Mouse (Mus musculus): ENCODE measurements around the gene Lamc1. TPM values are rescaled to one million over a fixed set of nuclear protein-coding genes. Genes with fewer than 3 reads are reported as not detected.

Gene Lamc1
- polyA plus RNA-seq, 1 experiment from 2014 or later: 32.4 TPM

DNA sequence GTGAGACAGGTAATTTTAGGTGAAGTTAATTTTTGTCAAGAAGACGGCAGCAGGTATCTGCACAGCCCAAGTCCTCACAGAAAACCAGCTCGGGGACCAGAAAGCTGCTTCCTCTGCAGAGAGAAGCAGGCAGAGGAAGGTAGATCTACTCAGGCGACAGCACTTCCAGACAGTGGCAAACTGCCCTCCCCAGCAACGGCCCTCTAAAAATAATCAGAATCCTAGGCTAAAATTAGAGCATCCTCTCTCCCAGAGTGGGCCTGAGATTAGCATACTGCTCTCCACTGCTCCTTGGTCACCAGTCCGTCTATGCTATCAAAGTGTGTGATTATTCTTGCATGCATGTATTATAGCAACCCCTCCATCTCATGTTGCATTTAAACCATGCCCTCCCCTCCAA lies 52.2 kb downstream of the Lamc1 start:
- no peak overlapping the region for H3K27ac ChIP-seq
- no peak overlapping the region for H3K4me2 ChIP-seq
- no peak overlapping the region for H3K9ac ChIP-seq (replicated peaks)
- 79% methylated on average over 5 of the region's 5 CpGs for WGBS
- no peak overlapping the region for H3K4me3 ChIP-seq (replicated peaks)
- H3K9me3 ChIP-seq: no peaks in the 10 kb centered on the region
- no peak for ATAC-seq (ENCODE audit: insufficient number of reproducible peaks, insufficient read depth, low FRiP score, low TSS enrichment, low read depth)
- H3K27me3 ChIP-seq: no peaks in the 10 kb centered on the region
- H3K36me3 ChIP-seq: no peaks in the 10 kb centered on the region
- H3K4me1 ChIP-seq (replicated peaks): peaks cover 19% of the 10 kb centered on the region

DNA sequence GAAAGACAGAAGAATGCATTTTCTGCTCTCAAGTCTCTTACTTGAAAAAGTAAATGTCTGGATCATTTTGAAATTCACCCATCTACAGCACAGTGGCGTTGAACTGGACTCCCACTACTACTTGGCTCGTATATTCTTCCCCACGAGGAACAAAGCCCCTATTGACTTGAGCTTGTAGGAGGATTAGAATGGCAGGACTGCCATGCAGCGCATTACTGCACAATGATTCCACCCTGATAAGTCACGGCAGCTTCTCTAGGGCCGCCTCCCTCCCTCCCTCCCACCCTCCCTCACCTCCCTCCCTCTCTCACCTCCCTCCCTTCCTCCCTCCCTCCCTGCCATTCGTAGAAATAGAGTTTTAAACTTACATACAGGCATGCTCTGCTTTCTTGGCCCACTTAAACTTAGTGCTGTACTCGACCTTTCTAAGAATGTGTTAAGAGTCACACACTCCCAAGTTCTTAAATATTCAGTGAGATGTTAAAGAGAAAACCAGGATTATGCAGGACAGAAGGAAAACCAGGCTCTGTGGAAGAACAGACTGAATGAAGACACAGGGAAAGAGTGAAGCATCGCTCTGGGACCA lies 54.5 kb downstream of the Lamc1 start:
- WGBS: 61% methylated on average over 9 of the region's 9 CpGs
- Histone ChIP-seq H3K27ac (peak overlapping the region; percentile 2; the same call in 1 of the 2 replicates), H3K4me3 (replicated peaks) (no peak overlapping the region), H3K4me1 (replicated peaks) (peaks cover 27% of the 10 kb centered on the region), H3K9me3 (no peaks in the 10 kb centered on the region), H3K9ac (replicated peaks) (no peak overlapping the region), H3K4me2 (no peak overlapping the region), H3K27me3 (no peaks in the 10 kb centered on the region), H3K36me3 (no peaks in the 10 kb centered on the region)
- no peak for ATAC-seq (ENCODE audit: insufficient number of reproducible peaks, insufficient read depth, low FRiP score, low TSS enrichment, low read depth)

DNA sequence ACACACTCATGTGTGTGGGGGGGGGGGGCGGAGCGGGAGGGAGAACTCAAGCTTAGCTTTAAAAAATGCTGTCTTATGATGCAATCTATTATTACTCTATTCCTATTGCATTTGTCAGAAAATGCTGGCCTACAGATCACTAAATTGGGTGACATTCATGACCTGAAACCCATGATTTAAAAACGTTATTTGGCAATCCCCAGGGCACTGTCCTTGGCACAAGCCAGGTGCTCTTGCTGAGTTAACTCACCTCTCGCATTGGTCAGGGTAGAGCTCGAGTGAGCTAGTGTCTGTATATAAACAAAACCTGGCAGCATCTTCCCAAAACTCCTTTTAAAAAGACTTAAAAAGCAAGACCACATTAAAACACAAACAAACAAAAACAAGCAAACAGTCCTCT lies 57.1 kb downstream of the Lamc1 start:
- no peak for ATAC-seq (ENCODE audit: insufficient number of reproducible peaks, insufficient read depth, low FRiP score, low TSS enrichment, low read depth)
- Histone ChIP-seq H3K27me3 (no peaks in the 10 kb centered on the region), H3K36me3 (no peaks in the 10 kb centered on the region), H3K27ac (no peak overlapping the region), H3K4me1 (replicated peaks) (peaks cover 18% of the 10 kb centered on the region), H3K9me3 (no peaks in the 10 kb centered on the region), H3K4me2 (no peak overlapping the region), H3K4me3 (replicated peaks) (no peak overlapping the region), H3K9ac (replicated peaks) (no peak overlapping the region)
- WGBS: 75% methylated on average over 5 of the region's 5 CpGs

DNA sequence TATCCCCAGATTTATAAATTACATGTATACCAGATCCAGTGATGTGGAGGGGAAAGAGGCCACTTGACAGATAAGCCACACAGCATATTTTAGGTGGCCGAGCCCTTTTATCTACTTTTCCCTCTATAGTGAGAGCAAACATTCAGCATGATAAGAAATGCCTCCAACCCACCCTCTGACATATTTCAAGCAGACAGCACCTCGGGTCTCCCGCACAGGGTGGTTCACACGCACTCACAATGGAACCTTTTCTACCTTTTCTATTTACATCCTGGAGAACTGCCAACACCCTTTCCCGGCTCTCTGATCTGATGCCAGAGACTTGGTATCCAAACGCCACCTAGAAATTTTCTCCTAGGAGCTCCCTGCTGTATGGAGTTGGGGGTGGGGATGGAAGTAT lies 58.0 kb downstream of the Lamc1 start:
- Histone ChIP-seq H3K9ac (replicated peaks) (no peak overlapping the region), H3K27ac (no peak overlapping the region), H3K9me3 (no peaks in the 10 kb centered on the region), H3K27me3 (no peaks in the 10 kb centered on the region), H3K4me1 (replicated peaks) (peaks cover 18% of the 10 kb centered on the region), H3K36me3 (no peaks in the 10 kb centered on the region), H3K4me2 (no peak overlapping the region), H3K4me3 (replicated peaks) (no peak overlapping the region)
- 74% methylated on average over 6 of the region's 6 CpGs for WGBS
- no peak for ATAC-seq (ENCODE audit: insufficient number of reproducible peaks, insufficient read depth, low FRiP score, low TSS enrichment, low read depth)

DNA sequence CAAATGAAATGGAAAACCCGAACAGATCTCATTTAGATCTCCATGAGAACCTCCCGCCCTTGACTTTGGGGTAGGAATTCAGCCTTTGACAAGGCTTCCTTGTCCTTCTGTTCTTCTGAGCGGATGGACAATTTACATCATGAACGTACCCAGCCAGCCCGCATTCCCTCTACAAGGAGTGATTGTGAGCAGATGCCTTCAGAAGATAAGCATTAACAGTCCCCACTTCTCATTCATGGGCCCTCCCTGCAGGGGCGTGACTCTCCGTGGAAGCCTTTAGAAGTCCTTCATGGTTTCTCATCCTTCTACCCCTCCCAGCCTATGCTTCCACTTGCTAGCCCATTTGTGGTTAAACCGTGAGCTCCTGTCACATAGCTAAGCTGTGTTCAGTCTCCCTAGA lies 58.9 kb downstream of the Lamc1 start:
- Histone ChIP-seq H3K9me3 (no peaks in the 10 kb centered on the region), H3K4me3 (replicated peaks) (no peak overlapping the region), H3K4me2 (no peak overlapping the region), H3K27me3 (no peaks in the 10 kb centered on the region), H3K36me3 (no peaks in the 10 kb centered on the region), H3K4me1 (replicated peaks) (peaks cover 21% of the 10 kb centered on the region), H3K9ac (replicated peaks) (no peak overlapping the region), H3K27ac (no peak overlapping the region)
- WGBS: 61% methylated on average over 8 of the region's 8 CpGs
- ATAC-seq (ENCODE audit: insufficient number of reproducible peaks, insufficient read depth, low FRiP score, low TSS enrichment, low read depth): no peak

DNA sequence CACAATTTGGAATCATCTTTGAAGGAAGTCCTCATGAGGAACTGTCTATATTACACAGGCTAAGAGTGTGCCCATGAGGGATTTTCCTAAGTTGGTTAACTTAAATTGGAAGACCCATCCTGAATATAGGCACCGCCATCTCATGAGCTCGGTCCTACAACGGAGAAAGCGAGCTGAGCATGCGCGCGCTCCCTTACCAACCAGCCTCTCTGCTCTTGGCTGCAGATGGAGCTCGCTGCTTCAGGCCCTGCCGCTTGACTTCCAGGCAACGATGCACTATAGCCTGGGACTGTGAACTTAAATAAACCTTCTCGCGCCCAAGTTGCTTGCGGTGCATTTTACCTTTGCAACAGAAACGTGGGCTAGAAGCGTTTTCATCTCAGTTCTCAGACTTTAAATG lies 61.8 kb downstream of the Lamc1 start:
- H3K4me2 ChIP-seq: no peak overlapping the region
- no peak overlapping the region for H3K27ac ChIP-seq
- H3K9ac ChIP-seq (replicated peaks): no peak overlapping the region
- H3K27me3 ChIP-seq: no peaks in the 10 kb centered on the region
- no peaks in the 10 kb centered on the region for H3K9me3 ChIP-seq
- WGBS: 93% methylated on average over 15 of the region's 15 CpGs
- ATAC-seq (ENCODE audit: insufficient number of reproducible peaks, insufficient read depth, low FRiP score, low TSS enrichment, low read depth): no peak
- H3K4me3 ChIP-seq (replicated peaks): no peak overlapping the region
- H3K4me1 ChIP-seq (replicated peaks): peaks cover 15% of the 10 kb centered on the region
- no peaks in the 10 kb centered on the region for H3K36me3 ChIP-seq

DNA sequence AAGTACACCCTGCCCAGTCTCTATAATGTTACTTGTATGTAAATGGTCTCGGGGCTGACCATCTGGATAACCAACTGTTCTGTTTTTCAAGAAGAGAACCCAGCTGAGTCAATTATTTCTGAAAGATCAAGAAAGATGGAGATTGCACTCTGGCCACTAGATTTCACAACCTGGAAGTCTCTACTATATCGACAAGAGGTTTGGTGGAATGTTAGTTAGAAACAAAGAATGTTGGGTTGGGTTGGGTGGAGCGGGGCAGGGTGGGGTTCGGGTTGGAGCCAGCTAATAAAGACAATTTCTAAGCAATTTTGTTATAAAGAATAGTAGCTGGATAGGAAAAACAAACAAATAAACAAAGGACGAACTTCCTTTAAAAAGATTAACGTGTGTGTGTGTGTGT lies 62.9 kb downstream of the Lamc1 start:
- 89% methylated on average over 6 of the region's 6 CpGs for WGBS

DNA sequence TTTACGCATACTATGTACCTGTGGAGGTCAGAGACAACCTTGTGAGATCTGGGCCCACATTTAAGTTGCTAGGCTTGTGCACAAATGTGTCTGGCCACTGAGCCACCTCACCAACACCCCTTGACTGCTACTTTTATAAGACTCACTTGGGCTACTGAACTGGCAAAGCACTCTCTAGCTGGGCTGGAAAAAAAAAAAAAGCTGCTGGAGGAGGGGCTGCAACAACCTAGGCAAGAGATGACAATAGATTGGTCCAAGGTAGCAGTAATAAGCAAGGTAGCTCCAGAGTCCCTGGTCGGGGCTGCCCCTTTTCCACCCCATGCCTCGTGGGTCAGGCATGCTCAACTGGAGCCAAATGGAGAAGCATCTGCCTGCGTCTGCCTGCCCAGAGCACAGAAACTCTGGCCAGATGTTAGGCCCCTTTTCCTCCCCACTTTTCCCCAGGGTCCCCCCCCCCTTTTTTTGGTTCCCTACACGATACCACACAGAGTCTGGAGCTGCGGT lies 63.7 kb downstream of the Lamc1 start:
- H3K27ac ChIP-seq: no peak overlapping the region
- no peak overlapping the region for H3K4me2 ChIP-seq
- H3K27me3 ChIP-seq: no peaks in the 10 kb centered on the region
- WGBS: 82% methylated on average over 6 of the region's 6 CpGs
- no peak overlapping the region for H3K4me3 ChIP-seq (replicated peaks)
- no peak overlapping the region for H3K9ac ChIP-seq (replicated peaks)
- no peak for ATAC-seq (ENCODE audit: insufficient number of reproducible peaks, insufficient read depth, low FRiP score, low TSS enrichment, low read depth)
- H3K36me3 ChIP-seq: no peaks in the 10 kb centered on the region
- H3K4me1 ChIP-seq (replicated peaks): peaks cover 16% of the 10 kb centered on the region
- no peaks in the 10 kb centered on the region for H3K9me3 ChIP-seq

More for the DNA sequence above, 62.9 kb downstream of the Lamc1 start:
- peaks cover 17% of the 10 kb centered on the region for H3K4me1 ChIP-seq (replicated peaks)
- no peaks in the 10 kb centered on the region for H3K27me3 ChIP-seq
- no peak overlapping the region for H3K4me2 ChIP-seq
- H3K9ac ChIP-seq (replicated peaks): no peak overlapping the region
- no peaks in the 10 kb centered on the region for H3K36me3 ChIP-seq
- no peak for ATAC-seq (ENCODE audit: insufficient number of reproducible peaks, insufficient read depth, low FRiP score, low TSS enrichment, low read depth)
- no peak overlapping the region for H3K27ac ChIP-seq
- H3K4me3 ChIP-seq (replicated peaks): no peak overlapping the region
- H3K9me3 ChIP-seq: no peaks in the 10 kb centered on the region

DNA sequence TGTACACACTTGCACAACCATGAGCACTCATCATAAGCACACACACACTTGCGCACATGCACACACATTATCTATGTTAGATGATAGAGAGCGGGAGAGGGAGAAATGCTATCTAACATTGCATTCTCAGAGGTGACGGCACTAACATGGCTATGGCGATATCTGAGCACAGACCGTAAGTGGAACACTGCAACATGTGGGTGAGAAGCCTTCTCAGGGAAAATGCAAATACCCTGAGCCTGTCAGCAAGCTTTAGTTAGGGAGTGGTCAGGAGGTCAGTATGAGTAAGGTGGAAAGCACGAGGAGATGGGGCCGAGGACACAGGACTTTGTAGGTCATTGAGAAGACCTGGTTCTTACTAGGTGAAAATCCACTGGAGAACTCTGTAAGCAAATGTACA lies 64.3 kb downstream of the Lamc1 start:
- WGBS: 93% methylated on average over 7 of the region's 7 CpGs

DNA sequence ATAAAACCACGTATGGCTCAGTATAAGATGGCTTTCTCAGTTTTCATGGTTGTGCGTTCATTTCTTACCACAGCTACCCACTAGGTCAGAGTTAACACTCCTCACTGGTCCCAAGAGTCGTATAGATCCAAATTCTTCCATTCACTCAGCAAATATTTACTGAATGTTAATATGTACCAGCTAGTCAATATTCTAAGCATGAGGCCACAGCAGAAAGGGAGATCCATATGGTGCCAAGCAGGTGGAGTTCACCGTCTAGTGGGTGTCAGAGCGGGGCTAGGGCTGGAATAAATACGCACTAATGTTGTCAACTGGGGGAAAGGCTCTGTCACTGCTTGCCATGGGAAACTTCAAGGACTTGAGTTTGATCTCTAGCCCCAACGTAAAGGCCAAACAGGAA lies 64.9 kb downstream of the Lamc1 start:
- ATAC-seq (ENCODE audit: insufficient number of reproducible peaks, insufficient read depth, low FRiP score, low TSS enrichment, low read depth): no peak
- H3K27ac ChIP-seq: no peak overlapping the region
- no peaks in the 10 kb centered on the region for H3K36me3 ChIP-seq
- H3K4me3 ChIP-seq (replicated peaks): no peak overlapping the region
- 92% methylated on average over 7 of the region's 7 CpGs for WGBS
- peaks cover 16% of the 10 kb centered on the region for H3K4me1 ChIP-seq (replicated peaks)
- H3K27me3 ChIP-seq: no peaks in the 10 kb centered on the region
- no peak overlapping the region for H3K9ac ChIP-seq (replicated peaks)
- H3K9me3 ChIP-seq: no peaks in the 10 kb centered on the region
- no peak overlapping the region for H3K4me2 ChIP-seq

More for the DNA sequence above, 64.3 kb downstream of the Lamc1 start:
- no peak overlapping the region for H3K9ac ChIP-seq (replicated peaks)
- peaks cover 16% of the 10 kb centered on the region for H3K4me1 ChIP-seq (replicated peaks)
- no peak overlapping the region for H3K4me2 ChIP-seq
- no peak overlapping the region for H3K4me3 ChIP-seq (replicated peaks)
- no peaks in the 10 kb centered on the region for H3K9me3 ChIP-seq
- no peaks in the 10 kb centered on the region for H3K27me3 ChIP-seq
- H3K36me3 ChIP-seq: no peaks in the 10 kb centered on the region
- no peak for ATAC-seq (ENCODE audit: insufficient number of reproducible peaks, insufficient read depth, low FRiP score, low TSS enrichment, low read depth)
- H3K27ac ChIP-seq: no peak overlapping the region

DNA sequence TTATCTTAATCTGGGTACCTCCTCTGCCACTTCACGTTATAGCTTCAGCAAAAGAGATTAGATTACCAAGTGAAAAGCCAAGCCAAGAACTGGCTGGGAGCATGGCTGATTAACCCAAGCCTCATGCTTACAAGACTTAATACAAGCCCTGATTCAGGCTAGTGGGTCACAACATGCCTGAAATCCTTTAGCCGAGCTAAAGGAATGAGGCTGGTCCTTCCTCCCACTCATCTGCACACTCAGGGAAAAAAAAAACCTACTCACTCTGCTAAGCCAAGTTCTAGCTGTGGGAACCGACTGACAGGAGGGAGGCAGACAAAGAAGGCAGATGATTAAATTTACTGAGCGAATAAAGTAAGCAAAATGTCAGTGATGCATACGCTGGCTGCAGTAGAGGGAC lies 65.7 kb downstream of the Lamc1 start:
- Histone ChIP-seq H3K36me3 (peaks cover 6% of the 10 kb centered on the region), H3K9me3 (no peaks in the 10 kb centered on the region), H3K9ac (replicated peaks) (no peak overlapping the region), H3K4me1 (replicated peaks) (peaks cover 16% of the 10 kb centered on the region), H3K4me3 (replicated peaks) (no peak overlapping the region), H3K27me3 (no peaks in the 10 kb centered on the region), H3K4me2 (no peak overlapping the region), H3K27ac (no peak overlapping the region)
- 78% methylated on average over 5 of the region's 5 CpGs for WGBS
- no peak for ATAC-seq (ENCODE audit: insufficient number of reproducible peaks, insufficient read depth, low FRiP score, low TSS enrichment, low read depth)

DNA sequence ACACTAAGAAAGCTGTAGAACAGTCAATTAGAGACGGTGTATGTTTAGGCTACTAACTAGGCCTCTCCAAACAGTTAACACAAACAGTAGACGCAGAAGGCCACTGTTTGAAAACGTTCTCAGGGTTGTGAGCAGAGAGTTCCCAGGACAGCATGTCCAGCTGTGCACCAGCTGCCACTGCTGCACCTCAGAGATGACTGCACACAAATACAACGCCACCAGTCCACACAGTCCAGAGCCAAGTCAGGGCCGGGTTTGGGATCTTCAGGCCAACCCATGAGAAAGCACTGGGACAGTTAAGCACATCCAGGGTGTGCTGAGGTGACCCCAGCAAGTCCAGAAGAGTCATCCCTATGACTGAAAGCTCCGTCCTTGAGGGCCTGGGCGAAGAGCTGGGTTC lies 67.0 kb downstream of the Lamc1 start:
- H3K9me3 ChIP-seq: no peaks in the 10 kb centered on the region
- no peak overlapping the region for H3K4me3 ChIP-seq (replicated peaks)
- H3K9ac ChIP-seq (replicated peaks): no peak overlapping the region
- H3K4me2 ChIP-seq: no peak overlapping the region
- ATAC-seq (ENCODE audit: insufficient number of reproducible peaks, insufficient read depth, low FRiP score, low TSS enrichment, low read depth): no peak
- H3K27me3 ChIP-seq: no peaks in the 10 kb centered on the region
- peaks cover 16% of the 10 kb centered on the region for H3K4me1 ChIP-seq (replicated peaks)
- peaks cover 12% of the 10 kb centered on the region for H3K36me3 ChIP-seq
- 64% methylated on average over 7 of the region's 7 CpGs for WGBS
- H3K27ac ChIP-seq: no peak overlapping the region; the same call in 1 of the 2 replicates
